Mouse (Mus musculus) ovary, postnatal 36 days (tissue): Measurements from ENCODE around the gene Ano4.

Experiments used
- DNase-seq: peaks from one replicate; pipeline ENCODE4 v3.0.0; 2022; ENCODE audit warnings: low spot score, mixed read lengths

The Ano4 gene

DNA sequence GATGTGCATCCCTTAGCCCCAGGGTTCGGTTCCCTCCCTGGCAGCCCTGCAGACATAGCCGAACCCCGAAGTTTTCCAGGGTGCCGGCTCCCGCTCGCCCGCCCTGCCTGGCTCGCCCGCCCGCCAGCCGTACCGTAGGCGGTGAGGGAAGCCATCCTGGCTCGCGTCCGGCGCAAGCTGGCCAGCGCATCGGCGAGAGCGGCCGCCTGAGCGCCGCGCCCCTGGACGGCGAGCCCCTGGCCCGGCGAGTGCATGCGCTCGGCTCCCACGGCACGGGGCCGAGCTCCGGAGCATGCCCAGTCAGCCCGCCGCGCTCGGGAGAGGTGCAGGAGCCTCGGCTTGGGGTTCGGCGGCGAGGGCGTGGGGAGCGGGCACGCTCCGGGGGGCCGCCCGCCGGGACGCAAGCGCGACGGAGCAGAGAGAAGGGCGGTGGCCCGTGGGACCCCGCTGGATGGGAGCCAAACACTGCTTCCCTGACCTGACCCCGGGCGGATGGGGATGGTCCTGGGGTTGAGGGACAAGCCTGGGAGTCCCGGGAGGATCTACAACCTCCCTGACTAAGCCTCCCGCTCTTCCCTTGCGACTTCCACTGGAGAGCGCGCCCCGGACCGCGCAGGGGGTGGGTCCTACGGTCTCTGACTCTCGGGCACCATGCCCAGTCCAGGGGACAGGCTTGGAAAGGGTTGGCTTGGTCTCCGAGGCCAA lies at the start of gene Ano4:
Ano4 (minus strand) TSS at position 272 of the 705 bp plus-strand sequence.
- peak; percentile 74 for DNase-seq

DNA sequence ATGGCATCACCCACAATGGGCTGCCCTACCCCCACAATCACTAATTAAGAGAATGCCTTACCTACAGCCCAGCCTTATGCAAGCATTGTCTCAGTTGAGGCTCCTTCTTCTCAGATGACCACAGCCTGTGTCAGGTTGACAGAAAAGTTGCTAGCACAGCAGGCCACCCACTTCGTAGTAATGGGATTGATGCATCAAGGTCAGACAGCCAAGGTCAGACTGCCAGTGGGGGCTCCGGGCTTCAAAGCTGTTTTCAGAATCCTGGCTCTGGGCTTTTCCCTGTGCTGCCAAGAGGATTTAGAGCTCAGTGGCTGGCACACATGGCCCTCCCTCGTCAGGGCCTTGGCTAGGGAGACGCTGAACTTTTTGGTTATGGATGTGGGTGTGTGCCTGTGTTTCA lies 48.1 kb upstream of the Ano4 start:
- peak; percentile 15 for DNase-seq

DNA sequence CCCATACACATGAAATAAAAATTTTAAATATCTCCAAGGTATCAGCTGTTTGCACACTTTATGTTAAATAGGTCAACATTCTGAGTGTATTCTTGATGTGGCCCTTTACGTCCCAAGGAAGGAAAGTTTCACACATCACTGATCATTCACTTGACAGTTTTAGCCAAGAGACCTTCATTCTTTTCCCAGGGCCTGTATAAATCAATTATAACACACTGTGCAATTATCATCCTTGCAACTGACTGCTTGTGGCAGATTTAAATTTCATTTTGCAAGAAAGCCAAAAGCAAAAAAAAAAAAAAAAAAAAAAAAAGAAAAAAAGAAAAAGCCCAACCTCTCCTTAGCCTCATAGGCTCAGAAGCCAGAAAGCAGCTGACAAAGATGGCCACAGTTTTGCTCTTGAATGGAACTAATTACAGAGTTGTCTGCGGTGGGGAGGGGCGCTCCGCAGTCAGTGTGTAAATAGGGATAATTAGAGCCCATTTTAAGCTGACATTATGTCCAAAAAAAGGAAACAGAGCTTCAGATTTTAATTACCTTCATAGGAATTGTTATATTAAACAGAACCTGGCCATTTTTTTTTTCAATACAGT lies 47.1 kb upstream of the Ano4 start:
- no peak for DNase-seq

DNA sequence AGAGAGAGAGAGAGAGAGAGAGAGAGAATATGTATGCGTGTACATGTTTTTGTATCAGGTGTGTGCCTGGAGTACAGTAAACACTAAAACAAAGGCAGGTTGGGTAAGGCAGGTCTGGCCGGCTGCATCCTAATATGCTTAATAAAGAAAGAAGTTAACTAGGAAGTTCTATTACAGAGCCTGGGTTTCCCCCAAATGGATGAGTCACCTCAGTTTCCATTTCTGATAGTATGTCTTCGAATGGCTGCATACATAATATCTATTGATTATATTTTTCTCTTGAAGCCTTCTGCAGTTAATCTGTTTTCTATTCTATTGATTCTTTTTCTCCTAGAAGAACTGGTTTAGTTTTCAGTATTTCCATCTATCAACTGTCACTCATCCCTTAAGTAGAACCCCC lies 41.9 kb upstream of the Ano4 start:
- DNase-seq = no peak

DNA sequence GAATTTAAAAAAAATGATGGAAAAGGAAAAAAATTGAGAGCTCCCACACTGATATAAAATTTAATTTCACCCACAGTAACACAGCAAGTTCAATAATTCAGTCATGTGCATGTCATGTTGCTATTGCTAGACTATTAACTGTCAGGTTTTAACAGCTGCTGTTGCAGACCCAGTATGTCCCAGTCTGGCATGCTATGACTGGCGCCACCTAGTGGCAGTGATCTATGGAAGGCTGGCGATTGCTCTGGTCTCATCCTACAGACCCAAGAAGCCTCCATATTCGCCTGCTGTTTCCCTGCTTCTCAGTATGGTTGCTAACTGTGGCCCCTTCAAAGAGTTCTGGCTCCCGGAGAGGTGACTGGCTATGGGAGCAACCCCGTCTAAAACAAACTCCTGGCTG lies 38.9 kb upstream of the Ano4 start:
- peak; percentile 81 for DNase-seq

DNA sequence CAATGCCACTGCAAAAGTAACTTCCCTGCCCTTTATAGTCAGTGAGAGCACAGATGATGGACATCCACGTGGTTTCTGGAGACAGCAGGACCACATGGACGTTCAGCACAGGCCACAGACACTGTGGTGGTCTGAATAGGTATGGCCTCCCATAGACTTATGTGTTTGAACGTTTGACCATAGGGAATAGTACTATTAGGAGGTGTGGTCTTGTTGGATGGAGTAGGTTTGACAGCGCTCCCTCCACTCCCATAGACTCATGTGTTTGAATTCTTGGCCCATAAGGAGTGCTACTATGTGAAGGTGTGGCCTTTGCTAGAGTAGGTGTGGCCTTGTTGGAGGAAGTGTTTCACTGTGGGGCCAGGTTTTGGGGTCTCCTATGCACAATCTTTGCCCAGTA lies 33.2 kb upstream of the Ano4 start:
- no peak for DNase-seq

DNA sequence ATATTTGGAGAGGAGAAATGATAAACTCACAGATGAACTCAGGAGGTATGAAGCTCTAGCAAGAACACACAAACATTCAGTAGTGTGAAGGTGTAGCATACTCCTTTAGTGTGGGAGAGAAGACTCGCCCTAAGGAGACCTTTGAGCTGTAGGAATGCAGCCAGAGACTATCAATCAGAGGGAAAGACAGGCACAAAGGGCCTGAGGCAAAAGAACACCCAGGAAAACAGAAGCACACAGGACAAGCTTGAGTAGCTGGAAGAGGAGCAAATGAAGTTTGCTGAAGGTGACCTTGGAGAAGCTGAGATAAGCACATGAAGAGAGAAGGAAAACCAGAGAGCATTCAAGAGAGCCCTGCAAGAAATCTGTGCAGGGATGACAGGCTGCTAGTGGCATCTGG lies 25.5 kb upstream of the Ano4 start:
- no peak for DNase-seq

DNA sequence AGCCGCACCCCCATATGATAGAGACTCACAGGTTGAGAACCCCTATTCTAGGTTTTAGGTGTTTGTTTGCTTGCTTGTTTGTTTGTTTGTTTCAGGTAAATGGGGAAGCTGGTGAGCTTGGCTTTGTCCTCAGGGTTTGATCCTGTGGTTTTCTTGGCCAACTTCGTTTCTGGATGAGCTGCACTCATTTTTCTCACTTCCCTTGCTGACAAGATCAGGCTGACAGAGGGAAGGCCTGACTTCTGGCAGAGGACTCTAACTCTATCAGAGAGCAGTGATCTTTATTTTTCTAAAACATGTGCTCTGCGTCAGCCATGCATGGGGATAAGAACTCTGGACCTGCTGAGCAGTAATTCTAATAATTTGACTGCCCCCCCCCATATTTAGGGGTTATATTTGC lies 14.4 kb upstream of the Ano4 start:
- no peak for DNase-seq

DNA sequence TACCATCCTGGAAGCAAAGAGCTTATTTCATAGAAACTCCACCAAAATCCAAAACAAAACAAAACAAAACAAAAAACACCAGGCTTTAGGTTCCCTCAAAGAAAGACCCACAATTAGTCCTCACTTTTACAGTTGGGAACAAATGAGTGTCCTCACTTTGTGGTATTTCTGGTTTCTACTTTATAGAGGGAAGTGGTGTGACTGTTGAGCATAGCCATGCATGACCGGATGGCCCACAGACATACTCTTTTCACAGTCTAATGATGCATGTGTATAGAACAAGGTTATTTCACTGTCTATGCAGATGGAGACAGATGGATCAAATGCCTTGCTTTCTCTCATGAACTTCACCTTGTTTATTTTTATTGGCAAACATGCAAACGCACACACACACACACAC lies 10.1 kb upstream of the Ano4 start:
- no peak for DNase-seq

DNA sequence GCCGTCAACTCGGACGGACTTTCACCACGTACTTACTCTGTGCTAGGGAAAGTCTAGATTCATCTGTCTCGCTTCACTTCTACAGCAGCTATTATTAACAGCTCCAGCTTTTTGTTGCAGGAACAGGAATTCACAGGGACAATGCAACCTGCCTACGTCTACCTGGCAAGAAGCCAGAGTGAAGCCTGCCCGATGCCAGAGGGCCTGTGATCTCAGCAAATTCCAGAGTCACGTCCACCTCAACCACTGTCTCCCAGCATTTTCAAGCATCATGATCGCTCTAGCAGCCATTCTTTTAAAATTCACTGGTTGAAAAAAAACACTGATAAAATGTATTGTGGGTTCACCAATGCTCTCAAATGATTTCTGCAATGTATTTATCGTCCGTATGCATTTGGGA lies 6.9 kb upstream of the Ano4 start:
- no peak for DNase-seq

DNA sequence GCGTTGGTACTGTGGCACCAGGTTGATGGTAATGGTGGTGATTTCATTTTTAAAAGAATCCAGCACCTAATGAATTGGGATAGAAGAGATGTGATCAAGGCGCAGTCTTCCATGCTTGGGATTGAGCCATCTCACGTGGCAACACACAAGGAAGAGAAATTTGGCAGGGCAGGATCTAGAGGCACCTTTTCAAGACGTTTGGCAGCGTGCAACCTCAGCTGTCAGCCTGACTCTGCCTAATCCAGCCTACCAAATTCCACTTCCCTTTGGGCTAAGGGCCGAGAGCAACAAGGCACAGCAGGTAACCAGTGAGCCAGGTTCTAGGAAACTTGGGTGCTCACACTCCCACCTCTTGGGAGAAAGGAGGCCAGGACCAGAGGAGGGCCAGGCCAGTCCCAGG lies 1.0 kb upstream of the Ano4 start:
- no peak for DNase-seq

DNA sequence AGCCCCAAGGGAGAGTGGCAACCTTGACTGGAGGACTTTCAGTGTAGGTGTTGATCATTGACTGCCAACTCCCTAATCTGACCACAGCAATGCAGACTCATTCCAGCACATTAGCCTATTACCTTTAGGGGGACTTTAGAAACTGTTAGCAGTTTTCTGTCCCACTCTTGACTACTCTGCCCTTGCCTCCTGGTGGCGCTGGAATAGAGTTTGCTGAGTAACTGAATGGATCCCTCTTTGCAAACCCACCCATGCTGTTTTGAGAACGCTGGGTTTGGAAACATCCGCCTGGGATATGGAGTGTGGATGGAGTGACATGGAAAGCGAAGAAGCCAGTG lies 603 bp upstream of the Ano4 start:
- DNase-seq = no peak

DNA sequence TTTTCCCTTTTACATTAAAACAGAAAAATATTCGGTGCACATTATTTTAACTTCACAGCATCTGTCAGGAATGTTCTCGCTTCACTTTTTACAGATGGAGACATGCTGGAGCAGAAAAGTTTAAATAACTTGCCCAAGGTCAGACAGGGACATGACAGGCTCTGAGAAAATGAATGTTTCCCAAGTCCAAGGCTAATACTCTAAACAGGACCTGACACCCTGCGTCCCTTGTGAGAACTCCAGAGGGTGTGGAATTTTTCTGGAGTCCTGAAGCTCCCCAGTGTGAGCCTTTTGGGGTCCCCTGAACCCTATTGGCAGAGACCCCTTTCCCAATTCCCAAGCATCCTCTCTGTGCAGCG lies 451 bp downstream of the Ano4 start:
- no peak for DNase-seq

DNA sequence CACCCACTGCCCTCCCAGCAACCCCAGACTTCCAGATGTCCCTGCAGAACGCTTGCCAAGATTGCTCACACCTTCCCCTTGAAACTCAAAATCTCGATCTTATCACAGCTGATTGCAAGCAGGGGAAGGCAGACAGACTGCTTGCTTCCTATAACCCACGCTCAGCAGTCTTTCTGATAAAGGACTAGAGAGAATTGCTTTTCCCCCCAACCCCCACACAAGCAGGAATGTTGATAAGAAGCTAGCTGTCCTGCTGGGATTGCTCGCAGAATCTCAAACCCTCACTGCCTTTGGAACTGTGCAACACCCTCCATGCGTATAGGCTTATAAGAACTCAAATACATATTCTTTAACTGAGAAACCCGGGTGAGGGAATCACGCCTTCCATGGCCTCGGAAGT lies 846 bp downstream of the Ano4 start:
- DNase-seq = no peak

DNA sequence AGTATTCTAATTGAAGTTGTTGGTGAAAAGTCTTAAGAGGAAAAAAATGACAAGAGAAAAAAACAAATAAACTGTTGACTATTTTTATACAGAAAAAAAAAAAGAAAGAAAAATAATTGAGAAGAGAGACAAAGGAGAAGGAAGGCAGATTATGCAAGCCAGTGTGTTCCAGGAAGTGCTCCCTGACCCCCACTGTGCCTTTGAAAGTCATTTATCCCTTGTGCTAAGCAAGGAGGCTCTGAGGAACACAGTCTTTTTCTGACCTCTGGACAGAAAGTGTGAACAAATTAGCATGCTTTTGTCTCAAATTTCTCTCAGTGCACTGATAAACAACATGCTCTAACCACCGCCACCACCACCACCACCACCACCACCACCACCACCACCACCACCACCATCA lies 14.3 kb downstream of the Ano4 start:
- no peak for DNase-seq

DNA sequence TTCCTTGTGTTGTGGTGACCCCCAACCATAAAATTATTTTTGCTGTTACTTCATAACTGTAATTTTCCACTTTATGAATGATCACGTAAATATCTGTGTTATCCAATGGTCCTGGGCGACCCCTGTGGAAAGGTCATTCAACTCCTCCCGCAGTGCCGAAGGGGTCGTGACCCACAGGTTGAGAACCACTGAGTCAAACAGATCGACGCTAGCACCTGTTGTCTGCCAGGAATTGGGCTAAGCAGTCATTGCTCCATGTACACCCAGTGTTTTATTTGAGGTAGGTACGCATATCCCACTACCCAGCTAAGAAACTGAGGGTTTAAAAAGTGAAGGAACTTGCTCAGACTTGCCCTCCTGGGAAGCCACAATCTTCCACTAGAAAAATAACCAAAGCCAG lies 14.8 kb downstream of the Ano4 start:
- DNase-seq = no peak

DNA sequence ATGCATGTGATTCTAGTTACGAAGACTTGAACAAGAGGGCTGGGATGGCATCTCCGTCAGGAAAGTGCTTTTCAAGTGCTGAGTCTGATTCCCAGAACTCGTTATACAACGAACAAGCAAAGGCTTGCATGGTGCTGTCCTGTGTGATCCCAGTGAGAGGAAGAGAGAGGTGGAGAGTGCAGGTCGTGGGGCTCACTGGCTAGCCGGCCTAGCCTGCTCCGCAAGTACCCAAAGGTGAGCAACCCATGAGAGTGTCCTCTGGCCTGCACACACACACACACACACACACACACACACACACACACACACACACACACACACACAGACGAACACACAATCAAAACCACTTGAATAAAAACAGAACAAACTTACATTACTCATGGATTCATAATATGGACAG lies 15.7 kb downstream of the Ano4 start:
- DNase-seq = no peak

DNA sequence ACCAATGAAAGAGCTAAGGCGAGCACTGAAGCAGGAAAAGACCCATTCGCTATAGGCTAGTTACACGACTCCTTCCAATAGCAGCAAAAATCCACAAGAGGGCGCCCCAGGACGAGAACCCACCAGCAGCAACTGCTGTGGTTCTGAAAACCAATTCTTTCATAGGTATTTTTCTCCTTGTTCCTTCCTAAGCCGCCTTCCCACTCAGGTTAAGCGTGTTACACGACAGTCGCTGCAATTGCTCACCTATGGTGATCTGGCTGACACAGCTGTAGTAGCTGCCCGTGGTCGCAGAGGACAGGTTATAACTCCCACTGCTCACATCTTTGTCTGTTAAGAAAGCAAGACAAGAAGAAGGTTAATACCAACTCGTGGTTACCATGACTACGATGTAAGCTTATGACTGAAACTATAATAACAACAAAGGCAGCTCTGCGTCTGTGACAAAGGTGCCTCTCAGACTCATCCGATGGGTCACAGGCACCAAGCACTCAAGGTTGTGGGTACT lies 17.5 kb downstream of the Ano4 start:
- DNase-seq = peak; percentile 73

DNA sequence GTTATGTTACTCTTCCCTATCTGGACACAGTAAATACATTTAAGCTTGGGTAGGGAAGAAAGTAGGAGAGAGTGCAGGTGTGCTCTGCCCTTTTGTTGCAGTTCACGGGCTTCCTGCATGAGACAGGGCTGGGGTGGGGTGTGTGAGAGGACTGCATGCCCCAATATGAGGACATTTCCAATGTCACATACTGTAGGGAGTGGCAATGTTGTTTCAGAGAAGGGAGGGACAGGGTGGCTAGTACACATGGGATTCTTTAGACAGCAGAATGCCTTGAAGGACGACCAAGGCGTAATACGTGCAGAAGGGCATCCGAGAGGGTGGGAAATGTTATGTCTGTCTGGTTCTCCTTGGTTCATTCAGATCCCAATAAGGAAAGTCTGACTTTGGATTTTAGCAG lies 18.2 kb downstream of the Ano4 start:
- no peak for DNase-seq

DNA sequence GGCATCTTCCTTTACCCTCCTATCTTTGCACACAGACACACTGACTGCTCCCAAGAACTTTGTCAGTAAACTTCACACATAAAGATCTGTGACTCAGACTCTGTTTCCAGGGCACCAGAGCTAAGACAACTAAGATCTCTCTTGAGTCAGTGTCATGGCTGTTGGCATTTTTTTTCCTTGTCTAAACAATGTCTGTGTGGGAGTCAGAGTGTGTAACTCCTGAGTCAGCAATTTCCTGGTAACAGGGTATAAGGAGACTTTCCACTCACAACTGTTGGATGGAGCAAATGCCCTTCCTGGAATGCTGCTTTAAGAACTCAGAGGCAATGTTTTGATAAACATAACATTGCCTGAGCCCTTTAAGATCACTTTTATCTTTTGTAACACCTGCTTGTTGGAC lies 37.0 kb downstream of the Ano4 start:
- no peak for DNase-seq

DNA sequence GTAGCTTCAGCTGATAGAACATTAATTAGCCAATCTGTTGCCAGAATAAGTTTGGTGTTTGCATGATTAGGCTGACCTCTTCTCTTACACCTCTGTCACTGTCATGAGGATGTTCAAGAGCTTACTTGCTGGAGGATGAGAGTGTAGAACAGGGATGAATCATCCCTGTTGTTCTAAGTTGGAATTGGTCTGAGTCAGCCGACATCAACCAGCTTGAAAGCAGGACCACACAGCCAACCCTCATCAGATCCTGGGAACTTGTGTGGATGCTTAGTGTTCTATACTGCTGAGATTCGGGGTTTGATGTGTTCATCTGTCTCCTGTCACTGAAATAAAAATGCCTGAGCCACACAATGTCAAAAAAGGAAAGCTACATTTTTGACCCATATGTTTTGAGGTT lies 44.2 kb downstream of the Ano4 start:
- no peak for DNase-seq

DNA sequence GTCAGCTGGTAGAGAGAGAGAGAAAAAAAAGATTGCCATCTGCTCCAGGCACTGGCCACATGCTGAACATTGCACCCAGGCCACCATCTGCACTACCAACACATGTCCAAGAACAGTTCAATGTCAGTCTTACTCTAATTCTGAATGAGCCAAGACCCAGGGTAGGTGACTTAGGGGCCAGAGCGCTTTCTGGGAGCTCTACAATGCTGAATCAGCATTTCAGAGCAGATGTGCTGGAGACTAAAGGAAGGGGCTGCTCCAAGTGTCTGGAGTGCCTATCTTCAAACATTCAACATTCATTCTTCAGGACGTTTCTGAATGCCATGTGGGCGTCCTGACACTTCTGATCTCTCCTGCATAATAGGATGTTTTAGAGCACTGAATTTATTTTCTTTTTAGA lies 51.8 kb downstream of the Ano4 start:
- DNase-seq = no peak

DNA sequence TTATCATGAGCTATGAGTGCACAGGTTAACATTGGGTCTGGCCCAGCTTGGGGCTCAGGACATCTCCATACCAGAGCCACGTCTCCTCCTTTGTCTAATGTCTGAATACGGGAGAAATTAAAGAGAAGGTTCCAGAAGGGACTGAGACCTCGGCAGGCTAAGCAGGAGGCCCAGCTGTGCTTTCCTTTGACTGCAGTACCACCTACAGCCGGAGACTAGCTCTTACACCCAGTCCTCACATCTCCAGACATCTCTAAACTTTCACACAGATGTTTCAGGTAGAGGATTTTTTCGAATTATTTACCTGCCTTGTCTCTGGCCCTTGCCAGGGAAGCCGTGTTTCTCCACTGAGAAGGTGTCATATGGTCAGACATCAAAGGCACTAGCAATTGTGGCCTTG lies 53.9 kb downstream of the Ano4 start:
- DNase-seq = no peak

DNA sequence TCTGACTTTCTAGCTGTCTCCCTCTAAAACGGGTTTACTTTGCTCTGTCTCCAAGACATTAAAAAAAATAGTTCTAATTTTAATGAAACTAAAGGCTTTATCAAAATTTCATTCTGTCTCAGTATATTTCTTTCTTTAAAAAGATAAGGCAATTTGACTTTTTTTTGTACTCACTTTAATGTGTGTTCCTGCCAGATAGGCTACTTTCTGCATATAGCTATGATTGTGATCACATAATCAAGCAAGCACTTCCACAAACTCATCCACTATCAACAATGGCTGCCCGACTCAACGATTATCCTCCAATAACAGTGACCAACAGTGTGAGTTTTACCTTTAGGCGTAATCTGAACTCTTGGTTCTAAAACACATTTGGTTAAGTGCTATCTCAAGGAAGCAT lies 55.3 kb downstream of the Ano4 start:
- no peak for DNase-seq
